Mouse (Mus musculus) megakaryocyte, embryonic 14.5 days (primary cell): ENCODE results near the gene Hhipl1.

Experiments used
- FLI1 ChIP-seq: IDR thresholded peaks from 2 replicates; pipeline ENCODE4 v1.6.1; 2012; ENCODE audit warnings: low read length, inconsistent platforms, mixed read lengths
- GATA1 ChIP-seq: IDR thresholded peaks from 3 replicates; pipeline ENCODE4 v1.6.1; 2012; ENCODE audit warnings: mixed read lengths, low read length, inconsistent platforms, borderline replicate concordance

GRCm38 (mm10) chr12:108267653-108268052 lies 38.4 kb upstream of the Hhipl1 start:
- TF ChIP-seq GATA1 (no peak), FLI1 (no peak)
